Mouse (Mus musculus) telencephalon, adult 2 months (tissue): ENCODE data around the gene Elp5.

ENCODE experiments used
- DNase-seq: peaks from one replicate; pipeline ENCODE4 v3.0.0-alpha.2; 2011; ENCODE audit warnings: low read depth, low spot score

Gene Elp5

GRCm38 (mm10) chr11:69991711-69992110, 9.4 kb upstream of the Elp5 start:
- DNase-seq: no peak

GRCm38 (mm10) chr11:69990850-69991691, 8.8 kb upstream of the Elp5 start, which contains the start of gene Gabarap:
Gene Gabarap (plus strand): TSS chr11:69991143.
- DNase-seq: peak; percentile 98

GRCm38 (mm10) chr11:69989949-69990348, 7.6 kb upstream of the Elp5 start:
- no peak for DNase-seq

- DNase-seq: no peak
These were observed 2.1 kb upstream of the Elp5 start for GRCm38 (mm10) chr11:69984431-69984830.

- DNase-seq: no peak
These were observed 1.1 kb upstream of the Elp5 start for GRCm38 (mm10) chr11:69983377-69983776.

- no peak for DNase-seq
These were observed 560 bp upstream of the Elp5 start for GRCm38 (mm10) chr11:69982877-69983276.

GRCm38 (mm10) chr11:69981141-69981762, 1.1 kb downstream of the Elp5 start, which contains the start of gene Ctdnep1:
Gene Ctdnep1 (plus strand): TSS chr11:69981156.
- no peak for DNase-seq

- peak; percentile 99 for DNase-seq
These were observed 1.8 kb downstream of the Elp5 start for GRCm38 (mm10) chr11:69980196-69981140.

- no peak for DNase-seq
These were observed 2.5 kb downstream of the Elp5 start for GRCm38 (mm10) chr11:69979827-69980195.

- DNase-seq: no peak
These were observed 6.0 kb downstream of the Elp5 start for GRCm38 (mm10) chr11:69976271-69976670.

GRCm38 (mm10) chr11:69974907-69975306, 7.4 kb downstream of the Elp5 start:
- DNase-seq: no peak

- DNase-seq: no peak
These were observed 11.5 kb downstream of the Elp5 start for GRCm38 (mm10) chr11:69970775-69971174.

- DNase-seq: no peak
These were observed 12.1 kb downstream of the Elp5 start for GRCm38 (mm10) chr11:69970222-69970621.

- no peak for DNase-seq
These were observed 13.5 kb downstream of the Elp5 start for GRCm38 (mm10) chr11:69968793-69969192.

GRCm38 (mm10) chr11:69966860-69967517, 15.3 kb downstream of the Elp5 start:
- no peak for DNase-seq

- no peak for DNase-seq
These were observed 16.1 kb downstream of the Elp5 start for GRCm38 (mm10) chr11:69966006-69966859.

- no peak for DNase-seq
These were observed 16.9 kb downstream of the Elp5 start for GRCm38 (mm10) chr11:69965271-69966005.

- DNase-seq: no peak
These were observed 17.6 kb downstream of the Elp5 start, which contains the start of gene Cldn7 for GRCm38 (mm10) chr11:69964650-69965270. Gene Cldn7 (plus strand): TSS chr11:69964779.

GRCm38 (mm10) chr11:69961841-69962240, 20.5 kb downstream of the Elp5 start:
- DNase-seq: no peak
